Mouse (Mus musculus) urinary bladder, postnatal 10 days (tissue): ENCODE measurements around the gene Sall4.

ENCODE experiments used
- DNase-seq: peaks from one replicate; pipeline ENCODE4 v3.0.0; 2022; ENCODE audit warnings: low spot score

The Sall4 gene

GRCm38 (mm10) chr2:168767582-168767981, at the start of gene Sall4:
Gene Sall4 (minus strand): TSS chr2:168767943.
- no peak for DNase-seq

DNA sequence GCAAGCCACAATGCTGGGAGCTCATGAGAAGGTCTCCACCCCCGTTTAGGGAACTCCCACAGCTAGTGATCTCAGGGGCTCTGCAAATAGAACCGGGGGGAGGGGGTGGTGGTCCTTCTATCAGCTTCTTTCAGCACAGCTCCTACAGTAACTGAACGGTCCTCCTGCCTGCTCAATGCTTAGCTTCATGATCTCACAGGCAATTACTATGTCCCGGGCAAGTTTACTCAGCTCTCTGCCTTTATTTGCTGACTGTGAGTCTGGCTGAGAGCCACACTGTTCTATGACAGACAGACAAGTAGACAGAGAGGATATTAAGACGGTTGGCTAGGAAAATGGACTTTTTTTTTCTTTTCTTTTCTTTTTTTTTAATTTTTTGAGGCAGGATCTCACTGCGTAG, 45.5 kb upstream of the Sall4 start:
- no peak for DNase-seq

- DNase-seq, result no peak
Observed at GRCm38 (mm10) chr2:168809895-168810294, 42.2 kb upstream of the Sall4 start.

DNA sequence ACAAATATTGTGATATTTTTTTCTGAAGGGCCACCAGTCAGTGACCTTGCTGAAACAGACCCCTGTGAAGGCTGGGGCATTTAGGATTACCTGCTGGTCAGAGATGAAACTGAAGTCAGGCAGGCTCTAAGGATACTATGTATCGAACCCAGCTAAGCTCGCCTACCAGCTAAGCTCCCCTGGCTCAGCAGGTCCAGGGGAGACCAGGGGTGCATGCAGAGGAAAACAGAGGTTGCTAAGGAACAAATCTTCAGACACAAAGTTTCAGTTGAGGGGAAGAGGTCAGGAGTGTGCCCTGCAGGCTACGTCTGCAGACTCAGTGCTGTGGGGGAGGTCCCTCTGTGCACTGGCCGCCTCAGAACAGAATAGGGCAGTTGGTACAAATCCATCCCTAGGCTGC, 39.9 kb upstream of the Sall4 start:
- no peak for DNase-seq

GRCm38 (mm10) chr2:168803849-168804248, 36.1 kb upstream of the Sall4 start:
- no peak for DNase-seq

- DNase-seq, result no peak
Observed at GRCm38 (mm10) chr2:168799326-168799725, 31.6 kb upstream of the Sall4 start.

DNA sequence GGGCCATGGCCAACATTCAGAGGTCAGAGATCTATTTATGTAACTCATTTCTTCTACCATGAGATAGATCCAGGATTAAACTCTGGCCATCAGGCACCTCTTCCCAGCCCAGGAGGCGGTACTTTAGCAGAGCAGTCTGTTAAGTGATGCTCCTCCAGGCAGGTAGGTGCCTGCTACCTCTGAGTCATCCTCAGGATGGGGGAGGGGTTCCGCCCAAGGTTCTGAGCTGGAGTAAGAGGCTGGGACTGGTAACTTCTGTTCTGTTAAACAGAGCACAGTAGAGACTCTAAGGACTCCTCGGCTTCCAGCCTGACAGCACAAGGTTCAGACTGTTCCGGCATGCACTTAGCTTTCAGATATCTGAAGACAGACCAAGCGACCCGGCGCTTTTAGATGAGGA, 31.2 kb upstream of the Sall4 start:
- DNase-seq, result no peak

GRCm38 (mm10) chr2:168791115-168791802, 23.5 kb upstream of the Sall4 start:
- DNase-seq, result no peak

DNA sequence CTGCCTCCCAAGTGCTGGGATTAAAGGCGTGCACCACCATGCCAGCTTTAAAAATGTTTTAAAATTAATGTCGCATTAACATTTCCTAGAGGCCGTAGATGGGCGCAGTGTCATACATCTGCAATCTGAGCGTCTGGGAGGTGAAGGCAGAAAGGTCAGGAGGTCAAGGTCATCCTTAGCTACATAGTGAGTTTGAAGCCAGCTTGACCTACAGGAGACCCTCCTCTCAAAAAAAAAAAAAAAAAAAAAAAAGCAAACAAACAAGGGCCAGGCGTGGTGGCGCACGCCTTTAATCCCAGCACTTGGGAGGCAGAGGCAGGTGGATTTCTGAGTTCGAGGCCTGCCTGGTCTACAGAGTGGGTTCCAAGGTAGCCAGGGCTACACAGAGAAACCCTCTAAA, 18.4 kb upstream of the Sall4 start:
- no peak for DNase-seq

DNA sequence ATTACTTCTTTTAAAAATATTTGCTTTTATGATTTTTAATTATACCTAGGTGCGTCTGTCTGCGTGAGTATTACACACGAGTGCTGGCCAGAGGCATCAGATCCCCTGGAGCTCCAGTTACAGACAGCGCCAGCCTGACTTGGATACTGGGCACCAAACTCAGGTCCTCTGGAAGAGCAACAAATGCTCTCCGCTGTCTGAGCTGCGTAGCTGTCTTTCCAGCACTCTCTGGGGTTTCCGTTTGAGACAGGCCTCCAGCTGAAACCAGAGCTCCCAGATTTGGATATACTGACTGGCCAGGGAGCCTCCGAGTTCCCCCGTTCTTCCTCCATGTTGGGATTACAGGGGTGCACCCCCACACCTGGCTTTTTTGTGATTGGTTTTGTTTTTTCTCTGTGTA, 12.9 kb upstream of the Sall4 start:
- DNase-seq, result no peak

DNA sequence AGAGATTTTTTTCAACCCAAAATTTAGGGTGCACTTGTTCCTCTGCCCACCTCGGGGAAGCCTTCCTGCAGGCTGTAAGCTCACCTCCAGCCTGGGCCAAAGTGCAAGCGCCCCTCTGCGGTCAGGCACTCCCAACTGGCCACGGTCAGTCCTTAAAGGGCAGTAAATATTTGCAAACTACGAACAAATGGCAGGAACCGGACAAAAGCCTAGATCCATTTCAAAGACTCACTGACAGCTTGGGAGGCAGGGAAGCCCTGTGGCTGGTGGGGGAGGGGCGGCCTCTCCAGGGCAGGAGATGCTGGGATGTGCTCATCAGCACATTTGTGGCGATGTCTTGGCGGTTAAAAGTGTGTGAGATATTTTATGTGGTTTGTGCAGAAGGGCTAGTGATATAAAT, 12.3 kb upstream of the Sall4 start:
- DNase-seq, result no peak

DNA sequence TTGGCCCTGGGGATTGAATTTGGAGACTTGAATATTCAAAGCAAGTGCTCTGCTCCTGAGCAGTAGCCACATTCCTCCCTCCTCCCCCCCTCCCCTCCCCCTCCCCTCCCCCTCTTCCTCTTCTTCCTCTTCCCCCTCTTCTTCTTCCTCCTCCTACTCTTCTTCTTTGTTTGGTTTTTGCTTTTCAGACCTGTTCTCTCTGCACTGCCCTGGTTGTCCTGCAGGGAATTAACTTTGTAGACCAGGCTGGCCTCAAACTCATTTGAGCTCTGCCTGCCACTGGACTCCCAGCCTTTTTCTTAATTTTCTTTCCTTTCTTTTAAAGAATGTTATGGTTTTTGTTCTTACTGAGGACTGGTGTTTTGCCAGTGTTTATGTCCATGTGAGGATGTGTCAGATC, 9.7 kb upstream of the Sall4 start:
- no peak for DNase-seq

DNA sequence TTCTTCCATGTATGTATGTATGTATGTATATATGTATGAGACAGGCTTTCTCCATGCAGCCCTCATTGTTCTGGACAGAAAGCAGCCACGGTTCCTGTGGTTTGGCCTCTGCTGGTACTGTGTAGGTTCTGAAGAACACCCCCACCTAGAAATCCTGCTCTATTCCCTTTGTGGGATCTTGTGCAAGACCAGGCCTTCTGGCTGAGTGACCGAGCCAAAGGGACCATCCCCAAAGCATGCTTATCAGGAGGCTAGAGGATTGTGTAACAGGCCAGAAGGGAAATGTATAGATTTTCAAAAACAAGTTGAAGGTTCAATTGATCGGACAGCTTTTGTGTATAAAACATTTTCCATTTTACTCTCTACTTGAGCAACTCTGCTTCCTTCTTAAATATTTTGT, 8.5 kb upstream of the Sall4 start:
- no peak for DNase-seq

- no peak for DNase-seq
Observed at GRCm38 (mm10) chr2:168769259-168769658, 1.5 kb upstream of the Sall4 start.

- no peak for DNase-seq
Observed at GRCm38 (mm10) chr2:168766538-168767361, 993 bp downstream of the Sall4 start.

GRCm38 (mm10) chr2:168765696-168766537, 1.8 kb downstream of the Sall4 start:
- DNase-seq, result no peak

DNA sequence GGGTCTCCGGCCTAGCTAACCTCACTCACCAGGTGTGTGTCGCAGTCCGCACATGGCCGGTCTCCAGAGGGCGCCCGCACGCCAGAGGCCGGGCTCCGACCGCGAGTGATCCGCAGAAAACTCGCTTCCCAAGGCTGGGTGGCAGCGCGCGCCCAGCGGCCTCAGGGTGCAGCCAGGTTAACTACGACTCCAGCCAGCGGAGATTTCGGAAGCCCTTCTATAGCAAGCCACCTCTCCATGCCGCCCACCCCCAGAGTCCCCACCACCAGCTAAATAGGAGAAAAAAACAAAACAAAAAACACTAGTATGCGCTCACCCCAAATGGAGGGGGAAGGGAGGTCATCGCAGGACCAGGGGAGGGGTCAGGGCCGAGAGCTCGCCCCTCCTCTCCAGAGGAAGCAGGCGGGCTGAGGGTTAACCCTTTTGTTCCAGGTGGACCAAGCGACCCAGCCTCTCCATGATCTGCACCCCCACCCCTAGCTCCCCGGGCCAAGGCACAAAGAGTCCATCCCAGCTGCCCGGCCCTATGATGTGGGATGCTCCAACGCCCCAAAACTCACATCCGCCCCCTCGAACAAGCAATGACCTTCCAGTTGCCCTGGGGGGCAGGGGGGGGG, 2.6 kb downstream of the Sall4 start:
- DNase-seq, result no peak

GRCm38 (mm10) chr2:168764460-168764867, 3.3 kb downstream of the Sall4 start:
- no peak for DNase-seq

DNA sequence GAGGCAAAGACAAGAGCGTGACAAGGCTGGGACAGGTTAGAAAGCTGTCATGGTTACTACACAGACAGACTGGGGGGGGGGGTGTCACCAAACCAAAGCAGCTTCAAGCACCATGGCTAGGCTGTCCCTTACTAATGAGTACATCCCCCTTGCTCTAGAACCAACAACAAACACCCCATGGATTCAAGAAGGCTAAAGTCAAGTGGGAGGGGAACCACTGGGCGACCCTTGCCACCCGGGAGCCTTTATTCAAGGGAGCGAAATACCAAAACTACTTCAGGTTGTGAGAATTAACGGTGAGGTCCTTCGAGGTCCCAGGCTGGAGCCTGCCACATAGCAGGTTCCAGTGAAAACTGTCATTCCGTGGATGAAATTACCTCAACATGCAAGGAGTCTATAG, 4.0 kb downstream of the Sall4 start:
- DNase-seq, result no peak

GRCm38 (mm10) chr2:168762411-168762815, 5.3 kb downstream of the Sall4 start:
- DNase-seq, result no peak

DNA sequence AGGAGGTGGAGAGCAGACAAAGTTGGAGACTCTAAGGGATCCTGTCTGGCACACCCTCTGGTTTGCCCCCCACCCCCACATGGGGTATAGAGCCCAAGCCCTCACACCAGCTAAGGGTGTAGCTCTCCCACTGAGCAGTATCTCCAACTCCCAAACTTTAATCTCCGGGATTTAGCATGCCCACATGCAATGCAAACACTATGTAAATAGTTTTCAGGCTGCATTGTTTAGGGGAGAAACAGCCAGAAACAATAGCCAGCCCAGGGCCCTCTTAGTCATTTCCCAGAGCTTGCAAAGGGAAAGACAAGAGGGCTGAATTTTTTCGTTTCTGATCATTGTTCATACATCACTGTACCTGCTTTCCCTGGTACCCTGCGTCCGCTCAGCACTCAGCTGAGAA, 5.8 kb downstream of the Sall4 start:
- DNase-seq, result no peak

DNA sequence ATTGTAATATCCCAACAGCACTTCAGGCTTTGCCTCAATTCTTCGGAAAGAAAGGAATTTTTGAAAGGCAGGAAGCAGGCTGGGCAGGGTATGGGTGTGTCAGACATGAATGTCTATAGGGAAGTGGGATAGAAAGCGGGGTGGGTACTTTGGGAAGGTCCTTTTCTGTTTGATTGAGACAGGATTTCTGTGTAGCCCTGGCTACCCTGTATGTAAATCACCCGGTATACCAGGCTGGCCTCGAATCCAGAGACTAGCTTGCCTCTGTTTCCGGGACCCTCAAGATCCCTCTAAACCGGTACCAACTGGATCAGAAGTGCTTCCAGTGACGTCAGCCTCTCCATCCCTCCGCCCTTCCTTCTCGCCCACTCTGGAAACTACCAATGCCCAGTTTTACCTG, 6.6 kb downstream of the Sall4 start:
- DNase-seq, result no peak
